In genomic region chr7:46602079-46602478, GRCm38 (mm10) we compare ENCODE assay signal across 9 mouse cellular contexts. TPM values are rescaled to one million over a fixed set of nuclear protein-coding genes. Genes with fewer than 3 reads are reported as not detected.
DNase-seq lines count a peak whose midpoint lies in the region; ATAC-seq and TF ChIP-seq lines count a peak whose summit lies in the region.
"Had no signal": no experiment of that assay in that cellular context is flagged by ENCODE, and none has a peak within 500 bp of the region (broad histone marks: within the 10 kb centered on the region; RNA-seq: fewer than 3 reads in every experiment).

No protein-coding gene starts in this region.

- 70% methylated on average over 4 of the region's 4 CpGs for WGBS in intestine, embryonic 15.5 days
- 75% methylated on average over 4 of the region's 4 CpGs for WGBS in intestine, postnatal 0 days
- WGBS in embryonic facial prominence, embryonic 10.5 days: 63% methylated on average over 4 of the region's 4 CpGs

- no peaks in the 10 kb centered on the region for H3K4me1 ChIP-seq in intestine, embryonic 15.5 days (replicated peaks)
- H3K4me1 ChIP-seq in intestine, postnatal 0 days (replicated peaks; ENCODE audit: control insufficient read depth, insufficient read depth, low read length): no peaks in the 10 kb centered on the region
- H3K4me1 ChIP-seq in ES-Bruce4 (ENCODE audit: control insufficient read depth, insufficient read depth, low read length): peaks cover 2% of the 10 kb centered on the region
- H3K4me1 ChIP-seq in embryonic facial prominence, embryonic 10.5 days: peaks cover 44% of the 10 kb centered on the region

- no peak overlapping the region for H3K4me2 ChIP-seq in intestine, embryonic 15.5 days (replicated peaks)
- H3K4me2 ChIP-seq in intestine, postnatal 0 days (replicated peaks; ENCODE audit: low read depth): no peak overlapping the region
- H3K4me2 ChIP-seq: heart, embryonic 15.5 days had no signal

- no peak overlapping the region for H3K4me3 ChIP-seq in intestine, embryonic 15.5 days (replicated peaks)
- H3K4me3 ChIP-seq in intestine, postnatal 0 days (ENCODE audit: low read depth, low read length): no peak overlapping the region
- no peak overlapping the region for H3K4me3 ChIP-seq in ES-Bruce4 (ENCODE audit: low read depth, low read length)
- H3K4me3 ChIP-seq in embryonic facial prominence, embryonic 10.5 days: no peak overlapping the region
- H3K4me3 ChIP-seq: heart, embryonic 15.5 days had no signal

- DNase-seq in embryonic facial prominence, embryonic 10.5 days (ENCODE audit: low spot score): peak; percentile 28
- DNase-seq in mesoderm, embryonic 11.5 days (ENCODE audit: low read depth, low spot score): peak; percentile 28
- DNase-seq in spleen, postnatal 14 days (ENCODE audit: low spot score in 2 of 2): no peak
- no peak for DNase-seq in urinary bladder, postnatal 10 days (ENCODE audit: low spot score)
- no peak for DNase-seq in adrenal gland, adult (ENCODE audit: inconsistent age in 2 of 2, low spot score in 1 of 2)

- ATAC-seq in intestine, embryonic 15.5 days: peak; percentile 10; the same call in 1 of the 2 replicates
- ATAC-seq in intestine, postnatal 0 days: no peak

- no peaks in the 10 kb centered on the region for H3K27me3 ChIP-seq in intestine, embryonic 15.5 days (replicated peaks)
- H3K27me3 ChIP-seq in intestine, postnatal 0 days (replicated peaks; ENCODE audit: control insufficient read depth, insufficient read depth, low read length): no peaks in the 10 kb centered on the region
- no peaks in the 10 kb centered on the region for H3K27me3 ChIP-seq in ES-Bruce4 (ENCODE audit: control insufficient read depth, insufficient read depth, low read length, poor library complexity, severe bottlenecking)
- no peaks in the 10 kb centered on the region for H3K27me3 ChIP-seq in embryonic facial prominence, embryonic 10.5 days (replicated peaks; ENCODE audit: low read depth, poor library complexity, severe bottlenecking)
- H3K27me3 ChIP-seq: heart, embryonic 15.5 days had no signal

- TF ChIP-seq POLR2A in ES-Bruce4 (IDR thresholded peaks at IDR 0.05; ENCODE audit: insufficient read depth, low read length): no peak

- no peak overlapping the region for H3K9ac ChIP-seq in intestine, embryonic 15.5 days
- H3K9ac ChIP-seq in intestine, postnatal 0 days (ENCODE audit: low read depth, low read length): no peak overlapping the region
- H3K9ac ChIP-seq in ES-Bruce4 (ENCODE audit: low read depth, poor library complexity, severe bottlenecking): no peak overlapping the region
- H3K9ac ChIP-seq: heart, embryonic 15.5 days had no signal

- no peaks in the 10 kb centered on the region for H3K36me3 ChIP-seq in intestine, embryonic 15.5 days
- H3K36me3 ChIP-seq in intestine, postnatal 0 days (ENCODE audit: control insufficient read depth, insufficient read depth): no peaks in the 10 kb centered on the region
- H3K36me3 ChIP-seq in ES-Bruce4 (ENCODE audit: control insufficient read depth, insufficient read depth, low read length, poor library complexity, severe bottlenecking): no peaks in the 10 kb centered on the region
- no peaks in the 10 kb centered on the region for H3K36me3 ChIP-seq in embryonic facial prominence, embryonic 10.5 days (replicated peaks)
- H3K36me3 ChIP-seq: heart, embryonic 15.5 days had no signal

- H3K27ac ChIP-seq in intestine, embryonic 15.5 days: no peak overlapping the region
- H3K27ac ChIP-seq in intestine, postnatal 0 days (ENCODE audit: low read depth, low read length): no peak overlapping the region
- H3K27ac ChIP-seq in ES-Bruce4 (ENCODE audit: insufficient read depth, low read length): no peak overlapping the region
- peak overlapping the region; percentile 61 for H3K27ac ChIP-seq in embryonic facial prominence, embryonic 10.5 days (replicated peaks)
- H3K27ac ChIP-seq: heart, embryonic 15.5 days had no signal

- peak; percentile 62; the same call in 1 of the 2 replicates for TF ChIP-seq EP300 in ES-Bruce4 (IDR thresholded peaks at IDR 0.05; ENCODE audit: insufficient read depth, low read depth, low read length)

- no peaks in the 10 kb centered on the region for H3K9me3 ChIP-seq in intestine, embryonic 15.5 days
- H3K9me3 ChIP-seq in intestine, postnatal 0 days (ENCODE audit: control insufficient read depth): no peaks in the 10 kb centered on the region
- H3K9me3 ChIP-seq in ES-Bruce4 (replicated peaks; ENCODE audit: control insufficient read depth, insufficient read depth, low read length, poor library complexity, severe bottlenecking): no peaks in the 10 kb centered on the region
- H3K9me3 ChIP-seq in embryonic facial prominence, embryonic 10.5 days: no peaks in the 10 kb centered on the region
- H3K9me3 ChIP-seq: heart, embryonic 15.5 days had no signal

- TF ChIP-seq CTCF in intestine, postnatal 0 days (IDR thresholded peaks at IDR 0.05; ENCODE audit: low read depth): no peak
- no peak for TF ChIP-seq CTCF in ES-Bruce4 (IDR thresholded peaks at IDR 0.05; ENCODE audit: low read depth, low read length)

RNA-seq across cellular contexts. Expression of gene Sergef, which starts 37.5 kb away (rescaled TPM):
- 14.3 and 16.9 TPM in 2 replicates for polyA plus RNA-seq in intestine, embryonic 15.5 days (2015; fragmentation: Nextera tagmentation; extraction: Ambion mirVana)
- polyA plus RNA-seq in intestine, postnatal 0 days (2015; fragmentation: Nextera tagmentation; extraction: Ambion mirVana): 7.5 TPM in 2 replicates
- polyA plus RNA-seq in ES-Bruce4 (2011; ENCODE audit: insufficient read depth, insufficient read length, low read depth, missing spikeins): 5.8 and 7.5 TPM in 2 replicates
- 12.7 and 13.4 TPM in 2 replicates for polyA plus RNA-seq in embryonic facial prominence, embryonic 10.5 days (2016; fragmentation: Nextera tagmentation; extraction: Ambion mirVana)

Comparison
In these comparisons a context has a peak if more than half of its experiments do, and no peak if none do; other contexts are left out.
1. DNase-seq: peak in embryonic facial prominence, embryonic 10.5 days (single experiment) and mesoderm, embryonic 11.5 days (single experiment); none in spleen, postnatal 14 days (0 of 2), urinary bladder, postnatal 10 days (single experiment) and adrenal gland, adult (0 of 2).